In the genomic region with DNA sequence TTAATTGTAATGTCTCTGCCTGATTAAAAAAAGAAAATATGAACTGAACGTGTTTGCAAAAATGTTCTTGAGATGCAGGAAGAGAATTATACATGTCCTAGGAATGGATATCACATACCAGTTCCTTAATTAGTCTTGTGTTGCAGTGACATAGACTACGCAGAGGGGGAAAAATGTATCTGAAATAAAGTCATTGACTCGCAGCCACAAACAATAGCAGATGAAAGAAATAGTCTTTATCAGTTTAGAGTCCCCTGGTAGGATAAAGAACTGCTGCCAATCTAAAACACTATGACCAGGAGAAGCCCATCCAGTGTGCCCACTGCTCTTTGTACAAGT, we compare ENCODE assay signal across 17 mouse cellular contexts.
DNase-seq lines count a peak whose midpoint lies in the region; ATAC-seq and TF ChIP-seq lines count a peak whose summit lies in the region.
"Had no signal": no experiment of that assay in that cellular context is flagged by ENCODE, and none has a peak within 500 bp of the region (broad histone marks: within the 10 kb centered on the region; RNA-seq: fewer than 3 reads in every experiment).

No protein-coding gene starts in this region.

- no peak overlapping the region; the same call in 1 of the 2 replicates for H3K4me2 ChIP-seq in hindbrain, embryonic 13.5 days
- no peak overlapping the region for H3K4me2 ChIP-seq in hindbrain, embryonic 11.5 days (replicated peaks; ENCODE audit: low read depth, low read length)
- peak overlapping the region; percentile 47; the same call in 1 of the 2 replicates for H3K4me2 ChIP-seq in neural tube, embryonic 13.5 days
- peak overlapping the region; percentile 45 for H3K4me2 ChIP-seq in hindbrain, postnatal 0 days (ENCODE audit: low read depth, low read length)
- H3K4me2 ChIP-seq: embryonic facial prominence, embryonic 15.5 days had no signal

- no peak overlapping the region for H3K27ac ChIP-seq in hindbrain, embryonic 13.5 days
- H3K27ac ChIP-seq in hindbrain, embryonic 11.5 days (ENCODE audit: low read depth, low read length), result no peak overlapping the region
- 0 out of 2 replicates have a peak overlapping the region, but pooled peaks have one; percentile 9 for H3K27ac ChIP-seq in neural tube, embryonic 13.5 days (replicated peaks)
- no peak overlapping the region for H3K27ac ChIP-seq in hindbrain, postnatal 0 days
- H3K27ac ChIP-seq: embryonic facial prominence, embryonic 15.5 days; forebrain, embryonic 13.5 days; heart, embryonic 10.5 days had no signal

- peak; percentile 53 for ATAC-seq in hindbrain, embryonic 13.5 days (ENCODE audit: low FRiP score)
- no peak for ATAC-seq in hindbrain, embryonic 11.5 days (ENCODE audit: low FRiP score)
- peak; percentile 44; the same call in 1 of the 2 replicates for ATAC-seq in neural tube, embryonic 13.5 days (ENCODE audit: low read depth)
- ATAC-seq in hindbrain, postnatal 0 days, result 0 out of 2 replicates have a peak, but pooled peaks have one; percentile 43

- peaks cover 14% of the 10 kb centered on the region for H3K4me1 ChIP-seq in hindbrain, embryonic 13.5 days (replicated peaks)
- no peaks in the 10 kb centered on the region for H3K4me1 ChIP-seq in hindbrain, embryonic 11.5 days (replicated peaks; ENCODE audit: control insufficient read depth, insufficient read depth, low read length)
- H3K4me1 ChIP-seq in neural tube, embryonic 13.5 days (replicated peaks), result peaks cover 11% of the 10 kb centered on the region
- peaks cover 7% of the 10 kb centered on the region; the same call in 1 of the 2 replicates for H3K4me1 ChIP-seq in hindbrain, postnatal 0 days (ENCODE audit: insufficient read depth, low read length)
- H3K4me1 ChIP-seq: embryonic facial prominence, embryonic 15.5 days; forebrain, embryonic 13.5 days; heart, embryonic 10.5 days had no signal

- H3K9me3 ChIP-seq in hindbrain, embryonic 13.5 days, result no peaks in the 10 kb centered on the region
- H3K9me3 ChIP-seq in hindbrain, embryonic 11.5 days (ENCODE audit: control insufficient read depth, low read length), result no peaks in the 10 kb centered on the region
- no peaks in the 10 kb centered on the region for H3K9me3 ChIP-seq in neural tube, embryonic 13.5 days
- H3K9me3 ChIP-seq in hindbrain, postnatal 0 days (ENCODE audit: low read length), result no peaks in the 10 kb centered on the region
- H3K9me3 ChIP-seq: embryonic facial prominence, embryonic 15.5 days; forebrain, embryonic 13.5 days; heart, embryonic 10.5 days had no signal

- no peak overlapping the region for H3K9ac ChIP-seq in hindbrain, embryonic 13.5 days
- no peak overlapping the region for H3K9ac ChIP-seq in hindbrain, embryonic 11.5 days (ENCODE audit: low read depth, low read length)
- no peak overlapping the region for H3K9ac ChIP-seq in neural tube, embryonic 13.5 days
- H3K9ac ChIP-seq in hindbrain, postnatal 0 days (replicated peaks; ENCODE audit: low read length), result no peak overlapping the region
- H3K9ac ChIP-seq: embryonic facial prominence, embryonic 15.5 days had no signal

- DNase-seq in hindbrain, embryonic 11.5 days (ENCODE audit: low spot score), result no peak
- DNase-seq in neural tube, embryonic 10.5 days (ENCODE audit: extremely low spot score, low spot score), result no peak
- no peak for DNase-seq in hindbrain, postnatal 0 days (ENCODE audit: low spot score)
- no peak for DNase-seq in heart, adult 9 months (ENCODE audit: low spot score in 2 of 2)
- no peak for DNase-seq in cerebellum, adult 9-11 months
- DNase-seq: adrenal gland, adult 8-10 months; adrenal gland, postnatal 36 days; cerebellum, adult 2 months; gastrocnemius, postnatal 36 days; heart, postnatal 10 days; kidney, adult 11 months had no signal

- H3K4me3 ChIP-seq in hindbrain, embryonic 13.5 days, result no peak overlapping the region
- no peak overlapping the region for H3K4me3 ChIP-seq in hindbrain, embryonic 11.5 days (ENCODE audit: low read depth, low read length)
- H3K4me3 ChIP-seq in neural tube, embryonic 13.5 days, result no peak overlapping the region
- H3K4me3 ChIP-seq in hindbrain, postnatal 0 days (ENCODE audit: low read length), result no peak overlapping the region
- H3K4me3 ChIP-seq: embryonic facial prominence, embryonic 15.5 days; erythroblast, embryonic 14.5 days; forebrain, embryonic 13.5 days; heart, embryonic 10.5 days had no signal

- no peaks in the 10 kb centered on the region for H3K36me3 ChIP-seq in hindbrain, embryonic 13.5 days
- H3K36me3 ChIP-seq in hindbrain, embryonic 11.5 days (ENCODE audit: control insufficient read depth, insufficient read depth, low read length), result no peaks in the 10 kb centered on the region
- no peaks in the 10 kb centered on the region for H3K36me3 ChIP-seq in neural tube, embryonic 13.5 days
- no peaks in the 10 kb centered on the region for H3K36me3 ChIP-seq in hindbrain, postnatal 0 days (ENCODE audit: insufficient read depth, low read length)
- H3K36me3 ChIP-seq: embryonic facial prominence, embryonic 15.5 days; heart, embryonic 10.5 days had no signal

- no peak for TF ChIP-seq CTCF in hindbrain, postnatal 0 days (IDR thresholded peaks at IDR 0.05; ENCODE audit: low read depth)

- H3K27me3 ChIP-seq in hindbrain, embryonic 13.5 days, result no peaks in the 10 kb centered on the region
- H3K27me3 ChIP-seq in hindbrain, embryonic 11.5 days (ENCODE audit: control insufficient read depth, insufficient read depth, low read length), result no peaks in the 10 kb centered on the region
- no peaks in the 10 kb centered on the region for H3K27me3 ChIP-seq in neural tube, embryonic 13.5 days
- no peaks in the 10 kb centered on the region for H3K27me3 ChIP-seq in hindbrain, postnatal 0 days (ENCODE audit: insufficient read depth, low read length)
- H3K27me3 ChIP-seq: embryonic facial prominence, embryonic 15.5 days; forebrain, embryonic 13.5 days had no signal

- WGBS in hindbrain, embryonic 13.5 days, result 64% methylated on average over 3 of the region's 3 CpGs
- 85% methylated on average over 3 of the region's 3 CpGs for WGBS in hindbrain, embryonic 11.5 days
- 67% methylated on average over 3 of the region's 3 CpGs for WGBS in neural tube, embryonic 13.5 days
- 55% methylated on average over 3 of the region's 3 CpGs for WGBS in hindbrain, postnatal 0 days

Comparison
In these comparisons a context has a peak if more than half of its experiments do, and no peak if none do; other contexts are left out.
1. H3K4me2 ChIP-seq: peak in neural tube, embryonic 13.5 days (single experiment) and hindbrain, postnatal 0 days (single experiment); none in hindbrain, embryonic 13.5 days (single experiment) and hindbrain, embryonic 11.5 days (single experiment).